Mouse (Mus musculus) spleen, adult 2 months (tissue): ENCODE measurements at regions not wholly inside any gene's neighbourhood (a gene's known extent, or its start where the extent isn't known, plus 50 kb on each side); places are given as distances from the start of the nearest gene placed in this dataset.

Experiments used
- CTCF ChIP-seq: fragments of 200-500 bp; IDR thresholded peaks from 2 replicates; pipeline ENCODE4 v1.5.1; 2011; ENCODE audit warnings: mild to moderate bottlenecking, inconsistent platforms; ENCODE audit not compliant: insufficient read depth, insufficient read length, insufficient replicate concordance; ENCODE audit errors: extremely low read depth
- POLR2A ChIP-seq: fragments of 200-500 bp; IDR thresholded peaks from 2 replicates; pipeline ENCODE4 v1.6.1; 2011; ENCODE audit warnings: low read depth, low read length, inconsistent platforms

DNA sequence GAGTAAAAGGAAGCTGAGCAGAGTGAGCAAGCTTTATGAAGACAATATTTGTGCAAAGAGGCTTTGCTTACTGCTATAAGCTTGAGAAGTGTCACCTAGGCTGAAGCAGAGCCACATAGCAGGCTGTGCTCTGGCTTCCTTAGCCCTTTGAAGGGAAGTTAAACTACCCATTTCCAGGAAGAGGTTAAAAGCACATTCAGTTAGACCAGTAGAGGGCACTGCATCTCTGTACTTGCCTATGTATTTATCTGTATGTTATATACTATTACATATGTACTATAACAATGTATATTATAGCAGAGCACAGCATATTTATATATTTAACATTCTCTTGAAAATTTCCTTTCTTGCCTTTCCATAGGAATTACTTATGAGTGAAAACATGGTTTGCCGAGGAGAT lies 54.4 kb upstream of the Nrn1 start:
- TF ChIP-seq CTCF (no peak), POLR2A (no peak)
